Mouse (Mus musculus): ENCODE data around the gene Caln1.

DNA sequence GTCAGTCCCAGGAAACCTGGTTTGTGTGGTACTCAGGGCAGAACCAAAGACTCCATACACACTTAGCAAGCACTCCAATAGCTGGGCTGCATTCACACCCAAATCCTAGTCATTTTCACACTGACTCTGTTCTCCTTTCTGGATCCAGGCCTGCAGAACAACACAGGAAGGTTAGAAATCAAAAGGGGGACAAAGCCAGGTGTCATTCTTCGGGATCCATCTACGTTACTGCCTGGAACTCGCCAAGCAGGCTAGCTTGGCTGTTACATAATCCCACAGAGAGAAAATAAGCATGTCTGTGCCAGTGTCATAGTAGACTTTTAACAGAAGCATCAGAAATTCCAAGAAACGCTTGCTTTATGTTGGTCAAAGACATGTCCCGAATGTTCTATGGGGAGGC is 446.1 kb downstream of the Caln1 start:
- TF ChIP-seq CTCF (IDR thresholded peaks at IDR 0.05): no peak
- no peak for TF ChIP-seq EP300 (IDR thresholded peaks at IDR 0.05)
